Mouse (Mus musculus) adrenal gland, postnatal 10 days (tissue): Measurements from ENCODE around the gene Slc37a1. TPM values are rescaled to one million over a fixed set of nuclear protein-coding genes. Genes with fewer than 3 reads are reported as not detected.

Experiments used
- total RNA-seq, 2 experiments: library from RNA; stranded (reverse); gene quantifications; 2 replicates each; pipeline ENCODE4 v1.2.3; 2021

Slc37a1 gene
- total RNA-seq, 2 experiments from 2014 or later = 4.4 to 10.9 TPM

Other genes starting within 250 kb of the Slc37a1 start
- 10 to 100 TPM; 12.9 to 14.2 TPM for gene Abcg1, start 229.1 kb upstream of the Slc37a1 start, total RNA-seq
- not detected for gene Tff3, start 157.1 kb upstream of the Slc37a1 start, total RNA-seq
- gene Tff2, start 142.5 kb upstream of the Slc37a1 start, total RNA-seq = under 1 TPM in 1 of 2 experiments, not detected in 1; 0.51 TPM
- gene Tff1, start 121.5 kb upstream of the Slc37a1 start, total RNA-seq = not detected
- gene Tmprss3, start 87.8 kb upstream of the Slc37a1 start, total RNA-seq = under 1 TPM in 1 of 2 experiments, not detected in 1; 0.09 TPM
- 1 to 10 TPM in 1 of 2 experiments, under 1 TPM in 1; 0.69 to 1.3 TPM for gene Ubash3a, start 78.9 kb upstream of the Slc37a1 start, total RNA-seq
- 1 to 10 TPM; 3.5 to 4.6 TPM for gene Rsph1, start 9.4 kb upstream of the Slc37a1 start, total RNA-seq
- 10 to 100 TPM in 1 of 2 experiments, 1 to 10 TPM in 1; 7.9 to 12.7 TPM for gene Pde9a, start 99.4 kb downstream of the Slc37a1 start, total RNA-seq
- 10 to 100 TPM; 22.9 to 28.0 TPM for gene Wdr4, start 233.2 kb downstream of the Slc37a1 start, total RNA-seq
- gene Ndufv3, start 233.3 kb downstream of the Slc37a1 start, total RNA-seq = 100 to 1,000 TPM; 637 to 664 TPM